Mouse (Mus musculus) gastrocnemius, postnatal 14 days (tissue): ENCODE data around the gene Hist2h2ab. TPM values are rescaled to one million over a fixed set of nuclear protein-coding genes. Genes with fewer than 3 reads are reported as not detected.
"Not testable (repeated sequence)": the region's sequence is repeated elsewhere in the genome, so short reads cannot be mapped to it uniquely, and the experiment has no call there.

Source experiments
- DNase-seq: peaks from one replicate; pipeline ENCODE4 v3.0.0; 2021; ENCODE audit warnings: mixed read lengths
- intact Hi-C: fragments of 180-260 bp; cut with DNase I; formaldehyde crosslinking; loops from one replicate; pipeline ENCODE4 v1.15.1; 2025; ENCODE audit warnings: low total_unique reads
- long read RNA-seq, 2 experiments: library from polyadenylated mRNA; stranded (forward); transcript quantifications; one replicate each; pipeline ENCODE4 v2.0.0; 2021
- total RNA-seq, 2 experiments: library from RNA; stranded (reverse); gene quantifications; 2 replicates each; pipeline ENCODE4 v1.2.3; 2021

The Hist2h2ab gene
- 1 to 10 TPM; 3.4 to 7.1 TPM for total RNA-seq
- long read RNA-seq, experiment 1: 0 reads
- long read RNA-seq, experiment 2: 0 reads

- DNase-seq: peak; percentile 70
- intact Hi-C loops: no loop called here
Observed at GRCm38 (mm10) chr3:96219661-96220130, at the start of gene Hist2h2ab, which contains the start of gene Bola1. Gene Hist2h2ab, plus strand, starts transcription at chr3:96219865. Gene Bola1, minus strand, starts transcription at chr3:96219709.

- no peak for DNase-seq
- intact Hi-C loops: no loop called here
Observed at GRCm38 (mm10) chr3:96170276-96170675, 49.4 kb upstream of the Hist2h2ab start.

DNA sequence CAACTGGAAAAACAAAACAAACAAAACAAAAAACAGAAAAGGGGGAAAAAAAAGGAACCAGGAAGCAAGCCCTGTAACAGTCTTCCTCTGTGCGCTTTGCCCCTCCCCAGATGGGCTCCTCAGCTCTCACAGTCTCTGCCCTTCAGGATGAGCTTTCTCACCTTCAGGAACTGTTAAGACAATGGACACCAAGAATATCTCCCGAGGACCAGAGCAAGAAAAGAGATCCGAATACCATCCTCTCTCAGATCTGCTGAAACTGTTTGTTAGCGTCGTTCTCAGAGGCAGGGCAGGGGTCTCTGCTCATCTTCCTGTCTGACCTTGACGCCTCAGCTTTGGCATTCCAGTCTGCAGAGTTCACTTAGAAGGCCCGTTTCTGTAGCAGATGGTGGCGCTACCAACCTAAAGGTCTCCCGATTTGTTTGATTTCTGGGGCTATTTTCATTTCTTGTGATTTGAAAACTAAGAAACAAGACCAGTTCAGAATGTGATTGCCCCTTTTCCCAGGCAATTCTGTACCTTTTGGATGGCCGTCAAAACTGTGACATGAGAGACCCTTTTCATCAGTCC, 48.6 kb upstream of the Hist2h2ab start:
- intact Hi-C loops: no loop called here
- no peak for DNase-seq

DNA sequence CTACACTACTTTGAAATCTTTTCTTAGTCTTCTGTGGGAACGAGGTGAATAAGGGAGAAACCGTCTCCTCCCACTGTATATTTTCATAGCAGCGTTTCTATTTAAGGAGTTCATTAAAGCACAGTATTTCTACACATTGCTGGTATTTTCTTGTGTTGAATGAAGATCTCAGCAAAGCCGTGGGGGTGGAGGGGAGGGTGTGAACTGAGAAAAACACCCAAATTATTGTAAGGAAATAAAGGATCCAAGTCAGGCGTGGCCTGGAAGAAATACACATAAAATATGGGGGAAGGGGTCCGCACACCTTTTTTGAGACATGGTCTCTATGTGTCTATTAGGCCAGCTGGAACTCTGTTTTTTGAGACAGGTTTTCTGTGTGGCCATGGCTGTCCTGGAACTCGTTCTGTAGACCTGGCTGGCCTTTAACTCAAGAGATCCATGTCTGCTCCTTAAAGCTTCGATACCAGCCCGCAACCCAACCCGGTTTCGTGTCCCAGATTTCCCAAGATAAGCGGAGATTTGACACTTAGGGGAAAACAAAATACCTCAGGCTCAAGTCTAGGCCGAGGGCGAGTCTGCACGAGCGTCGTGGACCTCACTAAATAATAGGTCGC, 48.0 kb upstream of the Hist2h2ab start:
- no peak for DNase-seq
- intact Hi-C loops: no loop called here

GRCm38 (mm10) chr3:96172197-96173178, 47.2 kb upstream of the Hist2h2ab start, which contains the start of gene Sf3b4:
Gene Sf3b4, plus strand, starts transcription at chr3:96172332.
- intact Hi-C loops: no loop called here

DNA sequence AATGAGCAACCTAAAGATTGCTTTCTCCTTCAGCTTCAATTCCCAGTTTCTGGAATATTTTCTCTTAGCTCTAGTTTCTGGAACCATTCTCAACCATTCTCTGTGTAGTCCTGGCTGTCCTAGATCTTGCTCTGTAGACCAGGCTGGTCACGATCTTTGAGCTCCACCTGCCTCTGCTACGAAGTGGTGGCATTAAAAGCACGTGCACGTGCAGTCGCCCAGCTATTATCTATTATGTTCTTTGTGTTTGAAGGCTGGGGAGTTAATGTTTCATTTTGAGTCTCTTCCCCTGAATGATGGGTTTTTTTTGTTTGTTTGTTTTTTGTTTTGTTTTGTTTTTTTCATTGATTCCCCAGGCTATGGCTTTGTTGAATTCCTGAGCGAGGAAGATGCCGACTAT, 46.5 kb upstream of the Hist2h2ab start:
- no peak for DNase-seq
- intact Hi-C loops: no loop called here

More at GRCm38 (mm10) chr3:96172197-96173178, 47.2 kb upstream of the Hist2h2ab start, which contains the start of gene Sf3b4:
- peak; percentile 84 for DNase-seq

- intact Hi-C loops, DNase-seq: not testable (repeated sequence)
Observed at GRCm38 (mm10) chr3:96174042-96174441, 45.6 kb upstream of the Hist2h2ab start.

- intact Hi-C loops: no loop called here
Observed at GRCm38 (mm10) chr3:96175251-96175650, 44.4 kb upstream of the Hist2h2ab start.

DNA sequence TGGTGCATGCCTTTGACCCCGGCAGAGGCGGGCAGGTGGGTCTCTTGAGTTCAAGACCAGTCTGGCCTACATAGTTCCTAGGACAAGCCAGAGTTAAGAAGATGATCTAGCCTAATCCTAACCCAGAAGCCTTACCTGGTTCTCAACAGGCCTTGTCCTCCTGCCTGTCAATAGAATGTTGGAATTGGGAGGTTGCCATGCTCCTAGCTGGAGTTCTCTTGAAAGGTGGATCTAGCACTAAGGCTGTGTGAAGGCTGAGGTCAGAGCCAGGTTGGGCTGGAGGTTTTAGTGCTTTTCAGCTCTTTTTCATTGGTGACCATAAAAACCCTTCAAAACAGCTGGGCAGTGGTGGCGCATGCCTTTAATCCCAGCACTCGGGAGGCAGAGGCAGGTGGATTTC, 41.2 kb upstream of the Hist2h2ab start:
- DNase-seq: no peak

More at GRCm38 (mm10) chr3:96175251-96175650, 44.4 kb upstream of the Hist2h2ab start:
- no peak for DNase-seq

GRCm38 (mm10) chr3:96178902-96179301, 40.8 kb upstream of the Hist2h2ab start:
- intact Hi-C loops: no loop called here
- DNase-seq: no peak

More for the DNA sequence above, 41.2 kb upstream of the Hist2h2ab start:
- intact Hi-C loops: no loop called here

DNA sequence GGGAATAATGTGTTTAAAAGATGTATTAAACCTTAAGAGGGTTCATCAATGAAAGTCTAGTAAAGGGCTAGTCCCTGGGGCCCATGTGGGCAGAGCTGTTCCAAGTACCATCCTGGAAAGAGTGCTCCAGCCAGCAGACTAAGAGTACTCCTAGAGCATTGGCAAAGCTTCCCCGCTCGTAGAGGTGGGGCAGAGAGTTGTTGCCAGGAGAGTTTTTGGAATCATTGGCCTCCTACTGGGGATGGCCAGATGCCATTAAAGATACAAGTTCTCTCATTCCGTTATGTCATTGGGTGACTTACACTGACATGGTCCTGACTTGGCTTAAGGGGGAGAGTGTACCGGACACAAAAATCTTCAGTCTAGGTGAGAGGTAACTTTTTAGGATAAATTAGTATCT, 40.1 kb upstream of the Hist2h2ab start:
- DNase-seq: peak; percentile 55
- intact Hi-C loops: no loop called here

GRCm38 (mm10) chr3:96180727-96181477, 38.8 kb upstream of the Hist2h2ab start, which contains the start of gene Sv2a:
Gene Sv2a, plus strand, starts transcription at chr3:96181151.
- peak; percentile 53 for DNase-seq
- intact Hi-C loops: no loop called here

- intact Hi-C loops: no loop called here
- DNase-seq: no peak
Observed at GRCm38 (mm10) chr3:96181510-96182381, 37.9 kb upstream of the Hist2h2ab start.

GRCm38 (mm10) chr3:96182382-96182776, 37.3 kb upstream of the Hist2h2ab start:
- intact Hi-C loops: no loop called here
- DNase-seq: no peak

DNA sequence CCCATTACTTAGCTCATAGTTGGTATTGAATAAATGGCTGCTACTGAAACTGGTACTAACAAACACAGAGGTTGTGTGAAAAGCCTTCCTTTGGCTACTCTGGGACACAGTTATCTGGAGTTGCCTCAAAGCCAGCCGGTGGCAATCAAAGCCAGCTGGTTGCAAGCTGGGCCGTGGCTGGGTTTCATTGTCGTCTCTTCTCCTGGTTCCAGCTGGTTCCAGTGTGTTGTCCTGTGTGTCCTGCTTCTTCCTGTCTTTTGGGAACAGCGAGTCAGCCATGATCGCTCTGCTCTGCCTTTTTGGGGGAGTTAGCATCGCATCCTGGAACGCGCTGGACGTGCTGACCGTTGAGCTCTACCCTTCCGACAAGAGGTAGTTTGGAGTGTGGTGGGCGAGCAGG, 26.7 kb upstream of the Hist2h2ab start:
- intact Hi-C loops: no loop called here
- no peak for DNase-seq

DNA sequence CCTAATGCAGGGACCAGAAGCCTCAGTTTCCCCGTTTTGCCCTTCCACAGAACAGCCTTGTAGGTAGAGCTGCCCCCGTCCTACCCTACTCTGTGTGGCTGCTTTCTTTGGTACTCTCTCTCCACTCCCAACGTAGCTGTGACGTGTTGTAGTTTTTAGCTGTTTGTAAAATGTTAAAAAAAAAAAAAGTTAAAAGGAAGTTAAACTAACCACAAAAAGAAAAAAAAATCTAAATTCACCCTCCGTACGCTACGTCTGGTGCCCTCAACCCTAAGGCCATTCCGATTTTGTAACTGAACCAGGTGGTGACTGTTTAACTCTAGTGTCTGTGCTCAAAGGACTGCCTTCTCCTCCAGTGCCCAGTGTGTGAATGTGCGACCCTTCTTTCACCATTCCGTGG, 24.7 kb upstream of the Hist2h2ab start:
- DNase-seq: no peak
- intact Hi-C loops: no loop called here

GRCm38 (mm10) chr3:96195616-96196313, 23.9 kb upstream of the Hist2h2ab start:
- no peak for DNase-seq
- intact Hi-C loops: no loop called here
